Mouse (Mus musculus): ENCODE results near the gene Slc16a5. TPM values are rescaled to one million over a fixed set of nuclear protein-coding genes. Genes with fewer than 3 reads are reported as not detected.
"Not testable (repeated sequence)": the region's sequence is repeated elsewhere in the genome, so short reads cannot be mapped to it uniquely, and the experiment has no call there.

The Slc16a5 gene
- polyA plus RNA-seq, 1 experiment = 8.0 TPM

- no peak for DNase-seq (ENCODE audit: low read depth in 1 of 2, low spot score in 2 of 2)
- no peaks in the 10 kb centered on the region for H3K27me3 ChIP-seq (ENCODE audit: control insufficient read depth, insufficient read depth, low read length)
- no peaks in the 10 kb centered on the region for H3K36me3 ChIP-seq (ENCODE audit: control insufficient read depth, insufficient read depth, low read length)
- H3K27ac ChIP-seq (ENCODE audit: insufficient read depth, low read length) = no peak overlapping the region
- H3K4me3 ChIP-seq (ENCODE audit: extremely low read depth, insufficient read depth, insufficient read length) = no peak overlapping the region
- 93% methylated on average over 11 of the region's 11 CpGs for WGBS
- H3K4me1 ChIP-seq (ENCODE audit: control insufficient read depth, insufficient read depth, insufficient read length) = peaks cover 5% of the 10 kb centered on the region; the same call in 1 of the 2 replicates
- no peak for TF ChIP-seq CTCF (IDR thresholded peaks at IDR 0.05; ENCODE audit: extremely low read depth, insufficient read depth, insufficient read length, insufficient replicate concordance)
- TF ChIP-seq POLR2A (IDR thresholded peaks at IDR 0.05; ENCODE audit: low read depth, low read length) = no peak
These were observed 14.9 kb upstream of the Slc16a5 start for GRCm38 (mm10) chr11:115447321-115447885.

- Histone ChIP-seq H3K27me3 (ENCODE audit: control insufficient read depth, insufficient read depth, low read length) (no peaks in the 10 kb centered on the region), H3K36me3 (ENCODE audit: control insufficient read depth, insufficient read depth, low read length) (no peaks in the 10 kb centered on the region), H3K4me3 (ENCODE audit: extremely low read depth, insufficient read depth, insufficient read length) (no peak overlapping the region), H3K27ac (ENCODE audit: insufficient read depth, low read length) (no peak overlapping the region), H3K4me1 (ENCODE audit: control insufficient read depth, insufficient read depth, insufficient read length) (peaks cover 5% of the 10 kb centered on the region; the same call in 1 of the 2 replicates)
- 90% methylated on average over 16 of the region's 16 CpGs for WGBS
- DNase-seq (ENCODE audit: low read depth in 1 of 2, low spot score in 2 of 2) = no peak
- no peak for TF ChIP-seq POLR2A (IDR thresholded peaks at IDR 0.05; ENCODE audit: low read depth, low read length)
- TF ChIP-seq CTCF (IDR thresholded peaks at IDR 0.05; ENCODE audit: extremely low read depth, insufficient read depth, insufficient read length, insufficient replicate concordance) = no peak
These were observed 14.2 kb upstream of the Slc16a5 start for GRCm38 (mm10) chr11:115448075-115448474.

- H3K4me3 ChIP-seq (ENCODE audit: extremely low read depth, insufficient read depth, insufficient read length) = no peak overlapping the region
- TF ChIP-seq POLR2A (IDR thresholded peaks at IDR 0.05; ENCODE audit: low read depth, low read length) (no peak), CTCF (IDR thresholded peaks at IDR 0.05; ENCODE audit: extremely low read depth, insufficient read depth, insufficient read length, insufficient replicate concordance) (no peak)
- no peak for DNase-seq (ENCODE audit: low read depth in 1 of 2, low spot score in 2 of 2)
- H3K4me1 ChIP-seq (ENCODE audit: control insufficient read depth, insufficient read depth, insufficient read length) = peaks cover 5% of the 10 kb centered on the region; the same call in 1 of the 2 replicates
- no peak overlapping the region for H3K27ac ChIP-seq (ENCODE audit: insufficient read depth, low read length)
- WGBS = 85% methylated on average over 7 of the region's 7 CpGs
- H3K36me3 ChIP-seq (ENCODE audit: control insufficient read depth, insufficient read depth, low read length) = no peaks in the 10 kb centered on the region
- no peaks in the 10 kb centered on the region for H3K27me3 ChIP-seq (ENCODE audit: control insufficient read depth, insufficient read depth, low read length)
These were observed 13.3 kb upstream of the Slc16a5 start for GRCm38 (mm10) chr11:115448998-115449397.

GRCm38 (mm10) chr11:115450176-115450575 is 12.1 kb upstream of the Slc16a5 start:
- H3K27ac ChIP-seq (ENCODE audit: insufficient read depth, low read length) = no peak overlapping the region
- no peak for TF ChIP-seq POLR2A (IDR thresholded peaks at IDR 0.05; ENCODE audit: low read depth, low read length)
- DNase-seq (ENCODE audit: low read depth in 1 of 2, low spot score in 2 of 2) = no peak

GRCm38 (mm10) chr11:115451781-115452241 is 10.5 kb upstream of the Slc16a5 start:
- Histone ChIP-seq H3K4me3 (ENCODE audit: extremely low read depth, insufficient read depth, insufficient read length) (no peak overlapping the region), H3K4me1 (ENCODE audit: control insufficient read depth, insufficient read depth, insufficient read length) (peaks cover 5% of the 10 kb centered on the region; the same call in 1 of the 2 replicates), H3K27ac (ENCODE audit: insufficient read depth, low read length) (peak overlapping the region; percentile 76), H3K36me3 (ENCODE audit: control insufficient read depth, insufficient read depth, low read length) (no peaks in the 10 kb centered on the region), H3K27me3 (ENCODE audit: control insufficient read depth, insufficient read depth, low read length) (no peaks in the 10 kb centered on the region)
- peak; percentile 16 to 61 for DNase-seq (ENCODE audit: low read depth in 1 of 2, low spot score in 2 of 2)
- WGBS = 34% methylated on average over 8 of the region's 8 CpGs
- TF ChIP-seq POLR2A (IDR thresholded peaks at IDR 0.05; ENCODE audit: low read depth, low read length) (no peak), CTCF (IDR thresholded peaks at IDR 0.05; ENCODE audit: extremely low read depth, insufficient read depth, insufficient read length, insufficient replicate concordance) (no peak)

More at GRCm38 (mm10) chr11:115450176-115450575, 12.1 kb upstream of the Slc16a5 start:
- no peaks in the 10 kb centered on the region for H3K36me3 ChIP-seq (ENCODE audit: control insufficient read depth, insufficient read depth, low read length)
- no peaks in the 10 kb centered on the region for H3K27me3 ChIP-seq (ENCODE audit: control insufficient read depth, insufficient read depth, low read length)
- no peak overlapping the region for H3K4me3 ChIP-seq (ENCODE audit: extremely low read depth, insufficient read depth, insufficient read length)
- 92% methylated on average over 7 of the region's 7 CpGs for WGBS
- peaks cover 5% of the 10 kb centered on the region; the same call in 1 of the 2 replicates for H3K4me1 ChIP-seq (ENCODE audit: control insufficient read depth, insufficient read depth, insufficient read length)

GRCm38 (mm10) chr11:115452281-115452860 is 9.9 kb upstream of the Slc16a5 start:
- Histone ChIP-seq H3K36me3 (ENCODE audit: control insufficient read depth, insufficient read depth, low read length) (no peaks in the 10 kb centered on the region), H3K4me1 (ENCODE audit: control insufficient read depth, insufficient read depth, insufficient read length) (peaks cover 5% of the 10 kb centered on the region; the same call in 1 of the 2 replicates), H3K27ac (ENCODE audit: insufficient read depth, low read length) (peak overlapping the region; percentile 76), H3K27me3 (ENCODE audit: control insufficient read depth, insufficient read depth, low read length) (no peaks in the 10 kb centered on the region), H3K4me3 (ENCODE audit: extremely low read depth, insufficient read depth, insufficient read length) (no peak overlapping the region)
- 19% methylated on average over 7 of the region's 7 CpGs for whole genome bisulfite sequencing
- TF ChIP-seq CTCF (IDR thresholded peaks at IDR 0.05; ENCODE audit: extremely low read depth, insufficient read depth, insufficient read length, insufficient replicate concordance) (no peak), POLR2A (IDR thresholded peaks at IDR 0.05; ENCODE audit: low read depth, low read length) (no peak)
- no peak for DNase-seq (ENCODE audit: low read depth in 1 of 2, low spot score in 2 of 2)

GRCm38 (mm10) chr11:115453306-115453705 is 9.0 kb upstream of the Slc16a5 start:
- no peak for DNase-seq (ENCODE audit: low read depth in 1 of 2, low spot score in 2 of 2)
- Histone ChIP-seq H3K27me3 (ENCODE audit: control insufficient read depth, insufficient read depth, low read length) (no peaks in the 10 kb centered on the region), H3K4me3 (ENCODE audit: extremely low read depth, insufficient read depth, insufficient read length) (no peak overlapping the region), H3K27ac (ENCODE audit: insufficient read depth, low read length) (no peak overlapping the region), H3K36me3 (ENCODE audit: control insufficient read depth, insufficient read depth, low read length) (no peaks in the 10 kb centered on the region), H3K4me1 (ENCODE audit: control insufficient read depth, insufficient read depth, insufficient read length) (peaks cover 5% of the 10 kb centered on the region; the same call in 1 of the 2 replicates)
- WGBS = 75% methylated on average over 4 of the region's 4 CpGs
- TF ChIP-seq CTCF (IDR thresholded peaks at IDR 0.05; ENCODE audit: extremely low read depth, insufficient read depth, insufficient read length, insufficient replicate concordance) (no peak), POLR2A (IDR thresholded peaks at IDR 0.05; ENCODE audit: low read depth, low read length) (no peak)

GRCm38 (mm10) chr11:115454822-115455221 is 7.5 kb upstream of the Slc16a5 start:
- not testable (repeated sequence) for H3K27me3 ChIP-seq (ENCODE audit: control insufficient read depth, insufficient read depth, low read length); H3K4me1 ChIP-seq (ENCODE audit: control insufficient read depth, insufficient read depth, insufficient read length); H3K27ac ChIP-seq (ENCODE audit: insufficient read depth, low read length); H3K4me3 ChIP-seq (ENCODE audit: extremely low read depth, insufficient read depth, insufficient read length); DNase-seq (ENCODE audit: low read depth in 1 of 2, low spot score in 2 of 2); H3K36me3 ChIP-seq (ENCODE audit: control insufficient read depth, insufficient read depth, low read length)
- 93% methylated on average over 6 of the region's 6 CpGs for WGBS

Data from spleen, adult 2 months (tissue).